In the genomic region with DNA sequence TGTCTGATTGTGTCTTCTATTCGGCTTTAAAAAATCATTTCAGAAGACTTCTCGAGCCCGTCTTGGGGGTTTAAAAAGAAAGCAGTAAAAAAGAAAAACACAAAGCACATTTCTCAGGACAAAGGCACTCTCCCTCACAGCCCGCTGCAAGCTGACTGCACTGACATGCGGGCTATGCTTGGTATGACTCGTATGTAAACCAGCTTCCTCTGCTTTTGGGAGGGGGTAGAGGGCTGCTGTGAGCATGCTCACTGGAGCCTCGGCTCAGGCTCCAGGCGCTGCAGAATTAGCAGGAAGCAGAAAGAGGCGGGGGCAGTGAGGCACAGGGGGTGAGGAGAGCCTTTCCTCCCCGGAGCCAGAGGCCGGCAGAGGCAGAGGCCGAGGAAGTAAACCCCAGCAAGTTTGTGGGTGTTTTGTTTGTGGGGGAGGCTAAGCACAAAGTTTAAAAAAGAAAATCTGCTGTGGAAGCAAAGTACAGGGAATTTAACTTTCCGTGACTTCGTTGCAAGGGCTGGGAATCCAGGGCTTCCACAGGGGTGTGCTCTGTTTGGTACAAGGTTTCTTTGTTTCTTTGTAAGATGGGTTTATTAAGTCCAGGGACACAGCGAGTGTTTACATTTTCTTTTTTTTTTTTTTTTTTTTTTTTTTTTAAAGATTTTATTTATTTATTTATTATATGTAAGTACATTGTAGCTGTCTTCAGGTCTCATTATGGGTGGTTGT, we compare ENCODE assay signal across 8 mouse cellular contexts. TPM values are rescaled to one million over a fixed set of nuclear protein-coding genes. Genes with fewer than 3 reads are reported as not detected.
A peak's percentile ranks its signal among the peaks of the same experiment; 100 is the strongest.
DNase-seq lines count a peak whose midpoint lies in the region; ATAC-seq lines count a peak whose summit lies in the region.

No protein-coding gene starts in this region.

- 1% methylated on average over 15 of the region's 15 CpGs for WGBS in embryonic facial prominence, embryonic 11.5 days
- 5% methylated on average over 15 of the region's 15 CpGs for WGBS in limb, embryonic 11.5 days
- WGBS in midbrain, embryonic 12.5 days = 4% methylated on average over 15 of the region's 15 CpGs

- H3K9me3 ChIP-seq in embryonic facial prominence, embryonic 11.5 days (replicated peaks; ENCODE audit: control insufficient read depth, low read length) = no peaks in the 10 kb centered on the region
- H3K9me3 ChIP-seq in limb, embryonic 11.5 days (ENCODE audit: control insufficient read depth, low read length) = 0 out of 2 replicates have a peak, but pooled peaks cover under 1% of the 10 kb centered on the region
- H3K9me3 ChIP-seq in midbrain, embryonic 12.5 days = 0 out of 2 replicates have a peak, but pooled peaks cover 1% of the 10 kb centered on the region

- ATAC-seq in embryonic facial prominence, embryonic 11.5 days (replicated peaks; ENCODE audit: insufficient number of reproducible peaks, low FRiP score, low TSS enrichment, low read depth) = peak; percentile 92
- ATAC-seq in limb, embryonic 11.5 days (ENCODE audit: insufficient number of reproducible peaks, low FRiP score, low TSS enrichment, low read depth) = peak; percentile 88
- peak; percentile 94 for ATAC-seq in midbrain, embryonic 12.5 days (ENCODE audit: low FRiP score, low read depth)

- H3K4me1 ChIP-seq in embryonic facial prominence, embryonic 11.5 days (ENCODE audit: control insufficient read depth, insufficient read depth, low read length) = peaks cover 11% of the 10 kb centered on the region
- H3K4me1 ChIP-seq in limb, embryonic 11.5 days (ENCODE audit: control insufficient read depth, insufficient read depth, low read length) = peaks cover 29% of the 10 kb centered on the region
- peaks cover 36% of the 10 kb centered on the region for H3K4me1 ChIP-seq in midbrain, embryonic 12.5 days

- peak overlapping the region; percentile 78 for H3K27ac ChIP-seq in embryonic facial prominence, embryonic 11.5 days (replicated peaks; ENCODE audit: low read depth, low read length)
- peak overlapping the region; percentile 85 for H3K27ac ChIP-seq in limb, embryonic 11.5 days (replicated peaks; ENCODE audit: low read depth, low read length)
- peak overlapping the region; percentile 80 for H3K27ac ChIP-seq in midbrain, embryonic 12.5 days (replicated peaks)

- peak; percentile 73 for DNase-seq in ZHBTc4 (ENCODE audit: low read depth, low spot score)
- peak; percentile 95 for DNase-seq in embryonic facial prominence, embryonic 11.5 days (ENCODE audit: low spot score)
- DNase-seq in heart, adult 11 months = peak; percentile 100
- peak; percentile 94 for DNase-seq in kidney, adult 11 months
- peak; percentile 88 for DNase-seq in limb, embryonic 11.5 days (ENCODE audit: low spot score)
- peak; percentile 57 for DNase-seq in right cerebral cortex, postnatal 4 days
- peak; percentile 84 for DNase-seq in urinary bladder, postnatal 4 days (ENCODE audit: low spot score in 2 of 2)

- H3K9ac ChIP-seq in embryonic facial prominence, embryonic 11.5 days (replicated peaks; ENCODE audit: low read length) = peak overlapping the region; percentile 77
- peak overlapping the region; percentile 86 for H3K9ac ChIP-seq in limb, embryonic 11.5 days (ENCODE audit: low read length)
- H3K9ac ChIP-seq in midbrain, embryonic 12.5 days (replicated peaks) = peak overlapping the region; percentile 71

- H3K27me3 ChIP-seq in embryonic facial prominence, embryonic 11.5 days (ENCODE audit: control insufficient read depth, insufficient read depth, low read length) = no peaks in the 10 kb centered on the region
- H3K27me3 ChIP-seq in limb, embryonic 11.5 days (ENCODE audit: control insufficient read depth, insufficient read depth, low read length) = no peaks in the 10 kb centered on the region
- H3K27me3 ChIP-seq in midbrain, embryonic 12.5 days = no peaks in the 10 kb centered on the region

- H3K36me3 ChIP-seq in embryonic facial prominence, embryonic 11.5 days (replicated peaks; ENCODE audit: control insufficient read depth, insufficient read depth, low read depth, low read length) = no peaks in the 10 kb centered on the region; the same call in 1 of the 2 replicates
- H3K36me3 ChIP-seq in limb, embryonic 11.5 days (ENCODE audit: control insufficient read depth, insufficient read depth, low read length) = no peaks in the 10 kb centered on the region
- H3K36me3 ChIP-seq in midbrain, embryonic 12.5 days = no peaks in the 10 kb centered on the region

- peak overlapping the region; percentile 50 for H3K4me2 ChIP-seq in embryonic facial prominence, embryonic 11.5 days (ENCODE audit: low read depth, low read length)
- H3K4me2 ChIP-seq in limb, embryonic 11.5 days (ENCODE audit: low read depth, severe bottlenecking) = peak overlapping the region; percentile 54
- peak overlapping the region; percentile 75 for H3K4me2 ChIP-seq in midbrain, embryonic 12.5 days (replicated peaks)

- peak overlapping the region; percentile 58 for H3K4me3 ChIP-seq in embryonic facial prominence, embryonic 11.5 days (ENCODE audit: low read depth, low read length)
- peak overlapping the region; percentile 58 for H3K4me3 ChIP-seq in limb, embryonic 11.5 days (ENCODE audit: low read depth, low read length)
- H3K4me3 ChIP-seq in midbrain, embryonic 12.5 days = peak overlapping the region; percentile 64

RNA-seq across cellular contexts. Expression of gene Vgll4, which starts 48.0 kb away (rescaled TPM):
- polyA plus RNA-seq in embryonic facial prominence, embryonic 11.5 days (2014; fragmentation: Nextera tagmentation; extraction: Ambion mirVana) = 58.9 and 68.2 TPM in 2 replicates
- 98.4 and 101 TPM in 2 replicates for polyA plus RNA-seq in limb, embryonic 11.5 days (2014; fragmentation: Nextera tagmentation; extraction: Ambion mirVana)
- 79.2 and 85.6 TPM in 2 replicates for polyA plus RNA-seq in midbrain, embryonic 12.5 days (2016; fragmentation: Nextera tagmentation; extraction: Ambion mirVana)

Comparison
In these comparisons a context has a peak if more than half of its experiments do, and no peak if none do; other contexts are left out.
1. Peak in every context shown above with its lines: DNase-seq, ATAC-seq, H3K4me3 ChIP-seq and H3K27ac ChIP-seq.